Mouse (Mus musculus): ENCODE data around the gene Uts2. TPM values are rescaled to one million over a fixed set of nuclear protein-coding genes. Genes with fewer than 3 reads are reported as not detected.
"Not testable (repeated sequence)": the region's sequence is repeated elsewhere in the genome, so short reads cannot be mapped to it uniquely, and the experiment has no call there.

Uts2 gene
- total RNA-seq, 4 experiments from 2014 or later: not detected

GRCm38 (mm10) chr4:151015946-151016345 lies 19.0 kb downstream of the Uts2 start:
- DNase-seq: no peak

- not testable (repeated sequence) for DNase-seq
Measured at GRCm38 (mm10) chr4:151017356-151017755, 20.5 kb downstream of the Uts2 start.

GRCm38 (mm10) chr4:151024152-151024551 lies 27.3 kb downstream of the Uts2 start:
- no peak for DNase-seq

GRCm38 (mm10) chr4:151027001-151027400 lies 30.1 kb downstream of the Uts2 start:
- DNase-seq: no peak

- DNase-seq: no peak
Measured at GRCm38 (mm10) chr4:151036521-151036920, 39.6 kb downstream of the Uts2 start.

GRCm38 (mm10) chr4:151037800-151038199 lies 40.9 kb downstream of the Uts2 start:
- DNase-seq: no peak

- no peak for DNase-seq
Measured at GRCm38 (mm10) chr4:151041506-151041905, 44.6 kb downstream of the Uts2 start.

- no peak for DNase-seq
Measured at GRCm38 (mm10) chr4:151043281-151043680, 46.4 kb downstream of the Uts2 start.

GRCm38 (mm10) chr4:151044037-151044943 lies 47.4 kb downstream of the Uts2 start, which contains the start of gene Per3:
Gene Per3, minus strand, starts transcription at chr4:151044665.
- DNase-seq: peak; percentile 97

- no peak for DNase-seq
Measured at GRCm38 (mm10) chr4:151044944-151045570, 48.2 kb downstream of the Uts2 start.

- no peak for DNase-seq
Measured at GRCm38 (mm10) chr4:151046524-151046923, 49.6 kb downstream of the Uts2 start.

GRCm38 (mm10) chr4:151051162-151051561 lies 54.3 kb downstream of the Uts2 start:
- DNase-seq: no peak

Other genes starting within 250 kb of the Uts2 start
- gene Errfi1, start 143.2 kb upstream of the Uts2 start, total RNA-seq (2022): 10 to 100 TPM; 17.9 to 44.0 (median 29.8) TPM
- 100 to 1,000 TPM; 239 to 338 (median 269) TPM for gene Park7, start 82.7 kb upstream of the Uts2 start, total RNA-seq (2022)
- gene Tnfrsf9, start 82.5 kb upstream of the Uts2 start, total RNA-seq (2022): under 1 TPM in 3 of 4 experiments, not detected in 1; 0.27 to 0.43 (median 0.28) TPM
- 10 to 100 TPM; 20.3 to 52.9 (median 30.9) TPM for gene Per3, start 47.6 kb downstream of the Uts2 start, total RNA-seq (2022)
- 10 to 100 TPM; 57.3 to 70.2 (median 63.4) TPM for gene Vamp3, start 60.9 kb downstream of the Uts2 start, total RNA-seq (2022)
- not detected for gene Gm13090, start 92.5 kb downstream of the Uts2 start, total RNA-seq (2022)

All from adrenal gland, adult 8-10 months (tissue).